Mouse (Mus musculus) cerebellum, adult 2 months (tissue): ENCODE results near the gene Dcst2.

ENCODE experiments used
- CTCF ChIP-seq: fragments of 200-500 bp; IDR thresholded peaks from 2 replicates; pipeline ENCODE4 v1.5.1; 2011; ENCODE audit warnings: low read depth, mild to moderate bottlenecking, control low read depth, low read length, moderate library complexity, borderline replicate concordance; ENCODE audit not compliant: insufficient read depth
- POLR2A ChIP-seq: fragments of 200-500 bp; IDR thresholded peaks from 2 replicates; pipeline ENCODE4 v1.6.1; 2011; ENCODE audit warnings: low read length, control low read depth, borderline replicate concordance; ENCODE audit not compliant: insufficient read depth

- no peak for TF ChIP-seq POLR2A
- no peak for TF ChIP-seq CTCF
Measured at GRCm38 (mm10) chr3:89382033-89382882, 20.5 kb downstream of the Dcst2 start.
